Mouse (Mus musculus) CH12.LX (cell line): ENCODE results near the gene Ptprd.

Experiments
- NELFE ChIP-seq: IDR thresholded peaks from 2 replicates; pipeline ENCODE4 v1.6.1; 2011; ENCODE audit warnings: low read depth, low read length, improper control_type of control experiment
- USF2 ChIP-seq: conservative IDR thresholded peaks from 2 replicates; pipeline ENCODE4 v1.6.1; 2011; ENCODE audit warnings: low read depth, low read length, improper control_type of control experiment

GRCm38 (mm10) chr4:76319874-76320273, 1891.9 kb downstream of the Ptprd start:
- TF ChIP-seq NELFE (no peak), USF2 (no peak)
